Mouse (Mus musculus): ENCODE results near the gene Col4a1. TPM values are rescaled to one million over a fixed set of nuclear protein-coding genes. Genes with fewer than 3 reads are reported as not detected.

The Col4a1 gene
- total RNA-seq, 2 experiments from 2014 or later = 108 to 117 TPM

GRCm38 (mm10) chr8:11249541-11250058 lies 63.0 kb downstream of the Col4a1 start:
- peak in 1 of 2 experiments; percentile 52 for DNase-seq (ENCODE audit: low spot score in 2 of 2)

GRCm38 (mm10) chr8:11248712-11249111 lies 63.9 kb downstream of the Col4a1 start:
- DNase-seq (ENCODE audit: low spot score in 2 of 2) = no peak

- DNase-seq (ENCODE audit: low spot score in 2 of 2) = no peak
These were observed 71.1 kb downstream of the Col4a1 start for GRCm38 (mm10) chr8:11241488-11241887.

GRCm38 (mm10) chr8:11234879-11235210 lies 77.8 kb downstream of the Col4a1 start:
- DNase-seq (ENCODE audit: low spot score in 2 of 2) = no peak

- no peak for DNase-seq (ENCODE audit: low spot score in 2 of 2)
These were observed 78.3 kb downstream of the Col4a1 start for GRCm38 (mm10) chr8:11234151-11234878.

GRCm38 (mm10) chr8:11233009-11233408 lies 79.6 kb downstream of the Col4a1 start:
- no peak for DNase-seq (ENCODE audit: low spot score in 2 of 2)

- DNase-seq (ENCODE audit: low spot score in 2 of 2) = no peak
These were observed 82.3 kb downstream of the Col4a1 start for GRCm38 (mm10) chr8:11230277-11230676.

GRCm38 (mm10) chr8:11227421-11227820 lies 85.2 kb downstream of the Col4a1 start:
- DNase-seq (ENCODE audit: low spot score in 2 of 2) = no peak

- DNase-seq (ENCODE audit: low spot score in 2 of 2) = no peak
These were observed 86.8 kb downstream of the Col4a1 start for GRCm38 (mm10) chr8:11225577-11226434.

GRCm38 (mm10) chr8:11224178-11224577 lies 88.4 kb downstream of the Col4a1 start:
- no peak for DNase-seq (ENCODE audit: low spot score in 2 of 2)

GRCm38 (mm10) chr8:11221353-11221752 lies 91.3 kb downstream of the Col4a1 start:
- no peak for DNase-seq (ENCODE audit: low spot score in 2 of 2)

GRCm38 (mm10) chr8:11219282-11219681 lies 93.3 kb downstream of the Col4a1 start:
- no peak for DNase-seq (ENCODE audit: low spot score in 2 of 2)

- DNase-seq (ENCODE audit: low spot score in 2 of 2) = peak; percentile 34 to 52
These were observed 97.4 kb downstream of the Col4a1 start for GRCm38 (mm10) chr8:11215231-11215630.

GRCm38 (mm10) chr8:11206509-11206908 lies 106.1 kb downstream of the Col4a1 start:
- DNase-seq (ENCODE audit: low spot score in 2 of 2) = no peak

GRCm38 (mm10) chr8:11205532-11205931 lies 107.1 kb downstream of the Col4a1 start:
- DNase-seq (ENCODE audit: low spot score in 2 of 2) = no peak

- DNase-seq (ENCODE audit: low spot score in 2 of 2) = no peak
These were observed 109.1 kb downstream of the Col4a1 start for GRCm38 (mm10) chr8:11203260-11204110.

- no peak for DNase-seq (ENCODE audit: low spot score in 2 of 2)
These were observed 114.0 kb downstream of the Col4a1 start for GRCm38 (mm10) chr8:11198650-11199049.

GRCm38 (mm10) chr8:11197988-11198387 lies 114.6 kb downstream of the Col4a1 start:
- DNase-seq (ENCODE audit: low spot score in 2 of 2) = no peak

GRCm38 (mm10) chr8:11197261-11197660 lies 115.4 kb downstream of the Col4a1 start:
- no peak for DNase-seq (ENCODE audit: low spot score in 2 of 2)

GRCm38 (mm10) chr8:11192719-11193324 lies 119.8 kb downstream of the Col4a1 start:
- DNase-seq (ENCODE audit: low spot score in 2 of 2) = no peak
